Mouse (Mus musculus): ENCODE measurements around the gene Traf3ip1. TPM values are rescaled to one million over a fixed set of nuclear protein-coding genes. Genes with fewer than 3 reads are reported as not detected.

The Traf3ip1 gene
- polyA plus RNA-seq, 1 experiment from 2014 or later: 4.8 TPM

DNA sequence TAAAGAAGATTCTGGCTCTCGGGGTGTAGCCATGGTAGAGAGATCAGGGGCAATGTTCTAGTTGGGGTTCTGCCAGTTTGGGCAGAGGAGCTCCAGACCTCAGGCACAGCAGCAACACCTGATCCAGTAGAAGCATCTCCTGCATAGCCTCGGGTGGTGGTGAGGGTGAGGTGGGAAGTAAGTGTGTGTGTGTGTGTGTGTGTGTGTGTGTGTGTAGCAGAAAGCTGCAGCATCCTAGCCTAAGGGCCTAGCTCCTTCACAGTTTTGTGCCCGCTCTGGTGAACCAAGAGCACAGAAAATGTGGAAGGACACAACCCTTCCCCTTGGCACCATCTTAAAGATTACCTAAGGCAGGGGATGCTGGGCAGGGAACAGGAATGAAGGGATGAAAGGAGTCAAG lies 509 bp upstream of the Traf3ip1 start:
- no peak for ATAC-seq (ENCODE audit: insufficient number of reproducible peaks, low FRiP score)
- Histone ChIP-seq H3K4me1 (replicated peaks) (peaks cover 15% of the 10 kb centered on the region), H3K27me3 (replicated peaks) (no peaks in the 10 kb centered on the region), H3K4me2 (peak overlapping the region; percentile 90), H3K27ac (ENCODE audit: poor library complexity, severe bottlenecking) (no peak overlapping the region), H3K9me3 (replicated peaks) (no peaks in the 10 kb centered on the region), H3K36me3 (no peaks in the 10 kb centered on the region), H3K4me3 (peak overlapping the region; percentile 75; the same call in 1 of the 2 replicates), H3K9ac (peak overlapping the region; percentile 85; the same call in 1 of the 2 replicates)
- WGBS: 53% methylated on average over 3 of the region's 3 CpGs

- WGBS: 45% methylated on average over 5 of the region's 5 CpGs
- H3K9me3 ChIP-seq (replicated peaks): no peaks in the 10 kb centered on the region
- H3K27me3 ChIP-seq (replicated peaks): no peaks in the 10 kb centered on the region
- ATAC-seq (ENCODE audit: insufficient number of reproducible peaks, low FRiP score): no peak
- H3K27ac ChIP-seq (ENCODE audit: poor library complexity, severe bottlenecking): no peak overlapping the region
- H3K4me2 ChIP-seq: peak overlapping the region; percentile 90
- H3K36me3 ChIP-seq: peaks cover 10% of the 10 kb centered on the region
- peak overlapping the region; percentile 75 for H3K4me3 ChIP-seq
- H3K4me1 ChIP-seq (replicated peaks): peaks cover 15% of the 10 kb centered on the region
- peak overlapping the region; percentile 85 for H3K9ac ChIP-seq
Observed at GRCm38 (mm10) chr1:91495321-91495720, 874 bp downstream of the Traf3ip1 start.

- ATAC-seq (ENCODE audit: insufficient number of reproducible peaks, low FRiP score): no peak
- WGBS: 90% methylated on average over 6 of the region's 6 CpGs
- no peaks in the 10 kb centered on the region for H3K9me3 ChIP-seq (replicated peaks)
Observed at GRCm38 (mm10) chr1:91498579-91498978, 4.1 kb downstream of the Traf3ip1 start.

GRCm38 (mm10) chr1:91504615-91505014 lies 10.2 kb downstream of the Traf3ip1 start:
- no peak for ATAC-seq (ENCODE audit: insufficient number of reproducible peaks, low FRiP score)
- Histone ChIP-seq H3K27me3 (replicated peaks) (no peaks in the 10 kb centered on the region), H3K9me3 (replicated peaks) (no peaks in the 10 kb centered on the region), H3K4me2 (no peak overlapping the region), H3K27ac (ENCODE audit: poor library complexity, severe bottlenecking) (no peak overlapping the region), H3K4me3 (no peak overlapping the region), H3K36me3 (peaks cover 57% of the 10 kb centered on the region), H3K4me1 (replicated peaks) (no peaks in the 10 kb centered on the region), H3K9ac (no peak overlapping the region)
- WGBS: 66% methylated on average over 3 of the region's 3 CpGs

More at GRCm38 (mm10) chr1:91498579-91498978, 4.1 kb downstream of the Traf3ip1 start:
- Histone ChIP-seq H3K27ac (ENCODE audit: poor library complexity, severe bottlenecking) (no peak overlapping the region), H3K4me3 (no peak overlapping the region), H3K36me3 (peaks cover 27% of the 10 kb centered on the region), H3K27me3 (replicated peaks) (no peaks in the 10 kb centered on the region), H3K4me1 (replicated peaks) (peaks cover 15% of the 10 kb centered on the region), H3K4me2 (no peak overlapping the region), H3K9ac (no peak overlapping the region)

GRCm38 (mm10) chr1:91514916-91515315 lies 20.5 kb downstream of the Traf3ip1 start:
- Histone ChIP-seq H3K4me3 (no peak overlapping the region), H3K27me3 (replicated peaks) (no peaks in the 10 kb centered on the region), H3K4me1 (replicated peaks) (no peaks in the 10 kb centered on the region), H3K36me3 (peaks cover 27% of the 10 kb centered on the region), H3K9me3 (replicated peaks) (no peaks in the 10 kb centered on the region), H3K27ac (ENCODE audit: poor library complexity, severe bottlenecking) (no peak overlapping the region), H3K4me2 (no peak overlapping the region), H3K9ac (no peak overlapping the region)
- 83% methylated on average over 11 of the region's 11 CpGs for WGBS
- no peak for ATAC-seq (ENCODE audit: insufficient number of reproducible peaks, low FRiP score)

- no peak for ATAC-seq (ENCODE audit: insufficient number of reproducible peaks, low FRiP score)
- no peaks in the 10 kb centered on the region for H3K27me3 ChIP-seq (replicated peaks)
- WGBS: 78% methylated on average over 6 of the region's 6 CpGs
- H3K9ac ChIP-seq: no peak overlapping the region
- no peak overlapping the region for H3K4me3 ChIP-seq
- H3K27ac ChIP-seq (ENCODE audit: poor library complexity, severe bottlenecking): no peak overlapping the region
- H3K9me3 ChIP-seq (replicated peaks): no peaks in the 10 kb centered on the region
- H3K36me3 ChIP-seq: peaks cover 26% of the 10 kb centered on the region
- no peak overlapping the region for H3K4me2 ChIP-seq
- no peaks in the 10 kb centered on the region for H3K4me1 ChIP-seq (replicated peaks)
Observed at GRCm38 (mm10) chr1:91515642-91516041, 21.2 kb downstream of the Traf3ip1 start.

DNA sequence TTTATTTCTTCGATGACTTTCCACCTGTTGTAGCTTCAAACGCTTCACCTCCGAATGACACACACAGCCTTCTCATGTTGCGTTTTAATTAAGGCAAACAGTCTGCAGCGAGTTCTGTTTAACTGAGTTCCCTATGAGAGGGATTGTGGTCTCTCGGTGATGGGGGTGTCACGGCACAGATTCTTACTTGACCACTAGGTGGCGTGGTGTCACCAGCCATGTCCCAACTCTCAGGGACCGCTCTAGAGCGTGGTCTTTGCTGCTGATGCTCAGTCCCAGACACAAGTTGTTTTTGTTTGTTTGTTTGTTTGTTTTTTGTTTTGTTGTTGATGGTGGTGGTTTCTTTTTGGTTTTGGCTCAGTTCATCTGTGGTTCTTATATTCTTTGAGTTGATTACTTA lies 29.3 kb downstream of the Traf3ip1 start:
- Histone ChIP-seq H3K9ac (no peak overlapping the region), H3K27ac (ENCODE audit: poor library complexity, severe bottlenecking) (no peak overlapping the region), H3K4me1 (replicated peaks) (no peaks in the 10 kb centered on the region), H3K9me3 (replicated peaks) (no peaks in the 10 kb centered on the region), H3K27me3 (replicated peaks) (no peaks in the 10 kb centered on the region), H3K36me3 (peaks cover 67% of the 10 kb centered on the region), H3K4me2 (no peak overlapping the region), H3K4me3 (no peak overlapping the region)
- peak; percentile 78; the same call in 1 of the 2 replicates for ATAC-seq (ENCODE audit: insufficient number of reproducible peaks, low FRiP score)
- WGBS: 14% methylated on average over 10 of the region's 10 CpGs

DNA sequence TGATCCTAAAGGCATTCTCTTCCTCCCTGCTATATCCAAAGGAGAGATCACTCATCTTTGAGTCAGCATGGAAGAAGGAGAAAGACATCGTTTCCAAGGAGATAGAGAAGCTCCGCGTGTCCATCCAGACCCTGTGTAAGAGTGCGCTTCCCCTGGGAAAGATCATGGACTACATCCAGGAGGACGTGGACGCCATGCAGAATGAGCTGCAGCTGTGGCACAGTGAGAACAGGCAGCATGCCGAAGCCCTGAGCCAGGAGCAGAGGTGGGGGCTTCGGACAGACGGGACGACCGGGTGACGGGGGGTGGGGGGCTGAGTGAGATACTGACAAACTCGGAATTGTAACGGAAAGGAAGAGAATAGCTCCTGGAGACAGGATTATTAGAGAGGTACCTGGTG lies 31.4 kb downstream of the Traf3ip1 start:
- 92% methylated on average over 14 of the region's 14 CpGs for WGBS
- H3K27me3 ChIP-seq (replicated peaks): no peaks in the 10 kb centered on the region
- no peak overlapping the region for H3K4me2 ChIP-seq
- H3K36me3 ChIP-seq: peaks cover 62% of the 10 kb centered on the region
- no peak overlapping the region; the same call in 1 of the 2 replicates for H3K9ac ChIP-seq
- H3K27ac ChIP-seq (ENCODE audit: poor library complexity, severe bottlenecking): no peak overlapping the region
- no peaks in the 10 kb centered on the region for H3K4me1 ChIP-seq (replicated peaks)
- no peak overlapping the region for H3K4me3 ChIP-seq
- no peak for ATAC-seq (ENCODE audit: insufficient number of reproducible peaks, low FRiP score)
- no peaks in the 10 kb centered on the region for H3K9me3 ChIP-seq (replicated peaks)

GRCm38 (mm10) chr1:91530166-91530565 lies 35.7 kb downstream of the Traf3ip1 start:
- Histone ChIP-seq H3K9ac (no peak overlapping the region), H3K4me1 (replicated peaks) (peaks cover 13% of the 10 kb centered on the region; the same call in 1 of the 2 replicates), H3K27me3 (replicated peaks) (no peaks in the 10 kb centered on the region), H3K27ac (ENCODE audit: poor library complexity, severe bottlenecking) (no peak overlapping the region), H3K4me3 (no peak overlapping the region), H3K4me2 (no peak overlapping the region), H3K9me3 (replicated peaks) (no peaks in the 10 kb centered on the region), H3K36me3 (peaks cover 38% of the 10 kb centered on the region)
- ATAC-seq (ENCODE audit: insufficient number of reproducible peaks, low FRiP score): no peak
- WGBS: 89% methylated on average over 9 of the region's 9 CpGs

DNA sequence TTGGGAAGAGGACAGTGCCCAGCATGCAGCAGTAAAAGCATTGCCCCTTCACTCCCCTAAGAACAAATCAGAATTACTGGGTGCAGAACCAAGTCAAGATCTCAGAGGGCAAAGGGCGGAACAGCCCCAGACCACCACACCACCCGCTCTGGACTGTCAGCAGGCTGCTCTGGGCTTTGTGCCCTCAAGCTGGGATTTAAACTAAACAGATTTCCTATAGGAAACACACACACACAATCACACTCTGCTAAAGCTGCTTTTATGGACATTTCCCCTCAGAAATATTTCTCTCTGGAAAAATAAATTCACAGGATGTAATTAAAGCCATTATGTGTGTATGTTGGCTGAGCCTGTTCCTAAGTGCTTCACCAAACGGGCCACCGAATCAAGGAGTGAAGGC lies 37.8 kb downstream of the Traf3ip1 start:
- no peak overlapping the region for H3K27ac ChIP-seq (ENCODE audit: poor library complexity, severe bottlenecking)
- H3K4me2 ChIP-seq: no peak overlapping the region
- H3K27me3 ChIP-seq (replicated peaks): peaks cover 8% of the 10 kb centered on the region; the same call in 1 of the 2 replicates
- peaks cover 13% of the 10 kb centered on the region; the same call in 1 of the 2 replicates for H3K4me1 ChIP-seq (replicated peaks)
- H3K36me3 ChIP-seq: peaks cover 21% of the 10 kb centered on the region
- H3K4me3 ChIP-seq: no peak overlapping the region
- H3K9me3 ChIP-seq (replicated peaks): no peaks in the 10 kb centered on the region
- H3K9ac ChIP-seq: no peak overlapping the region
- 79% methylated on average over 4 of the region's 4 CpGs for WGBS
- no peak for ATAC-seq (ENCODE audit: insufficient number of reproducible peaks, low FRiP score)

DNA sequence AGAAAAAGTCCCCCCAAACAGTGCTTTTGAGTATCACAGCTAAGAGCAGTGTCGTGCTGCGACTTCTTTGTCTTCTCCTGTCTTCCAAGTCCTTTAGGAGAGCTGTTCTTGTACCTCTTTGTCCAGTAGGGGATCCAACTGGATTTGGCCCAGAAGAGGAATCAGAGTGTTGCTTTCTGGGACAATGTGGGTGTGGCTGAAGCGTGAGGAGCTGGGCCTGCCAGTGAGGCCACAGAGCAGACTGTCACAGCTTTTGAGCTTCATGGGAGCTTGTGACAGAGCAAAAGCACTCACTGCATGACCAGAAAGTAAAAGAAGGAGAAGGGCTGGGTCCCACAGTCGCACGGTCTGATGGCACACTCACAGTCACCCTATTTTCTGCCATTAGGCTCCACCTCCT lies 38.4 kb downstream of the Traf3ip1 start:
- H3K36me3 ChIP-seq: peaks cover 15% of the 10 kb centered on the region
- H3K9ac ChIP-seq: no peak overlapping the region
- 0 out of 2 replicates have a peak overlapping the region, but pooled peaks have one; percentile 18 for H3K27ac ChIP-seq (ENCODE audit: poor library complexity, severe bottlenecking)
- no peaks in the 10 kb centered on the region for H3K9me3 ChIP-seq (replicated peaks)
- 79% methylated on average over 5 of the region's 5 CpGs for WGBS
- peaks cover 11% of the 10 kb centered on the region for H3K27me3 ChIP-seq (replicated peaks)
- no peak for ATAC-seq (ENCODE audit: insufficient number of reproducible peaks, low FRiP score)
- H3K4me2 ChIP-seq: no peak overlapping the region
- no peak overlapping the region for H3K4me3 ChIP-seq
- peaks cover 13% of the 10 kb centered on the region; the same call in 1 of the 2 replicates for H3K4me1 ChIP-seq (replicated peaks)

GRCm38 (mm10) chr1:91533483-91533882 lies 39.0 kb downstream of the Traf3ip1 start:
- H3K4me3 ChIP-seq: no peak overlapping the region
- peaks cover 10% of the 10 kb centered on the region; the same call in 1 of the 2 replicates for H3K36me3 ChIP-seq
- no peaks in the 10 kb centered on the region for H3K9me3 ChIP-seq (replicated peaks)
- 0 out of 2 replicates have a peak overlapping the region, but pooled peaks have one; percentile 18 for H3K27ac ChIP-seq (ENCODE audit: poor library complexity, severe bottlenecking)
- H3K4me1 ChIP-seq (replicated peaks): peaks cover 13% of the 10 kb centered on the region; the same call in 1 of the 2 replicates
- WGBS: 44% methylated on average over 2 of the region's 2 CpGs
- H3K9ac ChIP-seq: 0 out of 2 replicates have a peak overlapping the region, but pooled peaks have one; percentile 2
- H3K4me2 ChIP-seq: peak overlapping the region; percentile 15; the same call in 1 of the 2 replicates
- peaks cover 16% of the 10 kb centered on the region for H3K27me3 ChIP-seq (replicated peaks)
- peak; percentile 93 for ATAC-seq (ENCODE audit: insufficient number of reproducible peaks, low FRiP score)
